Mouse (Mus musculus): ENCODE data around the gene Gsk3a. TPM values are rescaled to one million over a fixed set of nuclear protein-coding genes. Genes with fewer than 3 reads are reported as not detected.
A peak's percentile ranks its signal among the peaks of the same experiment; 100 is the strongest.

The Gsk3a gene
- total RNA-seq, 2 experiments from 2014 or later, result 195 to 197 TPM

GRCm38 (mm10) chr7:25227523-25228300, 9.9 kb downstream of the Gsk3a start:
- no peak for DNase-seq
- intact Hi-C loops (cut with DNase I), result no loop called here

GRCm38 (mm10) chr7:25222275-25222967, 15.2 kb downstream of the Gsk3a start:
- intact Hi-C loops (cut with DNase I), result no loop called here

GRCm38 (mm10) chr7:25221102-25221883, 16.4 kb downstream of the Gsk3a start, which contains the start of gene Zfp526:
Gene Zfp526, plus strand, starts transcription at chr7:25221425.
- intact Hi-C loops (cut with DNase I), result loop anchor here (2.0 kb wide), 1 partner anchor 42 kb away; the partner anchor contains the start of gene Pou2f2
- DNase-seq, result peak; percentile 98

More at GRCm38 (mm10) chr7:25222275-25222967, 15.2 kb downstream of the Gsk3a start:
- no peak for DNase-seq

- intact Hi-C loops (cut with DNase I), result loop anchor here (2.0 kb wide), 1 partner anchor 42 kb away; the partner anchor contains the start of gene Pou2f2
- no peak for DNase-seq
Observed at GRCm38 (mm10) chr7:25220457-25221101, 17.1 kb downstream of the Gsk3a start, which contains the start of gene Dedd2. Gene Dedd2, minus strand, starts transcription at chr7:25220615.

GRCm38 (mm10) chr7:25219756-25220456, 17.7 kb downstream of the Gsk3a start:
- intact Hi-C loops (cut with DNase I), result loop anchor here (2.0 kb wide), 1 partner anchor 41 kb away; the partner anchor contains the start of gene Pou2f2
- peak; percentile 94 for DNase-seq

GRCm38 (mm10) chr7:25219416-25219750, 18.3 kb downstream of the Gsk3a start:
- DNase-seq, result no peak
- intact Hi-C loops (cut with DNase I), result no loop called here

GRCm38 (mm10) chr7:25218705-25219415, 18.8 kb downstream of the Gsk3a start:
- intact Hi-C loops (cut with DNase I), result no loop called here
- DNase-seq, result peak; percentile 73

- intact Hi-C loops (cut with DNase I), result no loop called here
- DNase-seq, result no peak
Observed at GRCm38 (mm10) chr7:25217653-25218395, 19.8 kb downstream of the Gsk3a start.

- DNase-seq, result no peak
- intact Hi-C loops (cut with DNase I), result no loop called here
Observed at GRCm38 (mm10) chr7:25214172-25214571, 23.5 kb downstream of the Gsk3a start.

GRCm38 (mm10) chr7:25213099-25213498, 24.6 kb downstream of the Gsk3a start:
- intact Hi-C loops (cut with DNase I), result no loop called here

GRCm38 (mm10) chr7:25210482-25210881, 27.2 kb downstream of the Gsk3a start:
- DNase-seq, result no peak
- intact Hi-C loops (cut with DNase I), result no loop called here

More at GRCm38 (mm10) chr7:25213099-25213498, 24.6 kb downstream of the Gsk3a start:
- DNase-seq, result no peak

- intact Hi-C loops (cut with DNase I), result no loop called here
- no peak for DNase-seq
Observed at GRCm38 (mm10) chr7:25209161-25209622, 28.5 kb downstream of the Gsk3a start.

GRCm38 (mm10) chr7:25206094-25206830, 31.4 kb downstream of the Gsk3a start:
- DNase-seq, result peak; percentile 41
- intact Hi-C loops (cut with DNase I), result no loop called here

GRCm38 (mm10) chr7:25205355-25206093, 32.1 kb downstream of the Gsk3a start:
- no peak for DNase-seq
- intact Hi-C loops (cut with DNase I), result no loop called here

- intact Hi-C loops (cut with DNase I), result no loop called here
Observed at GRCm38 (mm10) chr7:25203624-25204023, 34.0 kb downstream of the Gsk3a start.

GRCm38 (mm10) chr7:25197384-25198018, 40.1 kb downstream of the Gsk3a start:
- intact Hi-C loops (cut with DNase I), result no loop called here
- DNase-seq, result no peak

More at GRCm38 (mm10) chr7:25203624-25204023, 34.0 kb downstream of the Gsk3a start:
- no peak for DNase-seq
